8 mouse cellular contexts compared by ENCODE assay signal in genomic region chr8:80878146-80878545, GRCm38 (mm10). TPM values are rescaled to one million over a fixed set of nuclear protein-coding genes. Genes with fewer than 3 reads are reported as not detected.
DNase-seq lines count a peak whose midpoint lies in the region; ATAC-seq and TF ChIP-seq lines count a peak whose summit lies in the region.

No protein-coding gene starts in this region.

- WGBS in lung, postnatal 0 days = 25% methylated on average over 9 of the region's 9 CpGs
- 59% methylated on average over 9 of the region's 9 CpGs for WGBS in liver, embryonic 12.5 days (ENCODE audit: insufficient replicate concordance)
- 38% methylated on average over 9 of the region's 9 CpGs for WGBS in stomach, postnatal 0 days

- peak overlapping the region; percentile 91 for H3K4me3 ChIP-seq in lung, postnatal 0 days (ENCODE audit: low read depth, low read length)
- peak overlapping the region; percentile 74 for H3K4me3 ChIP-seq in liver, embryonic 12.5 days
- H3K4me3 ChIP-seq in stomach, postnatal 0 days (ENCODE audit: low read depth, low read length) = peak overlapping the region; percentile 85

- ATAC-seq in lung, postnatal 0 days = no peak
- ATAC-seq in liver, embryonic 12.5 days = no peak
- ATAC-seq in stomach, postnatal 0 days (ENCODE audit: low FRiP score, low TSS enrichment) = no peak

- peaks cover 5% of the 10 kb centered on the region for H3K4me1 ChIP-seq in lung, postnatal 0 days (ENCODE audit: insufficient read depth, low read depth, low read length)
- peaks cover 51% of the 10 kb centered on the region for H3K4me1 ChIP-seq in liver, embryonic 12.5 days
- peaks cover 3% of the 10 kb centered on the region; the same call in 1 of the 2 replicates for H3K4me1 ChIP-seq in stomach, postnatal 0 days (replicated peaks; ENCODE audit: control insufficient read depth, insufficient read depth)

- DNase-seq in cerebellum, postnatal 14 days = peak; percentile 31 to 56
- no peak for DNase-seq in cerebellum, postnatal 36 days
- no peak for DNase-seq in lung, postnatal 0 days (ENCODE audit: low spot score)
- DNase-seq in lung, postnatal 36 days = no peak
- no peak for DNase-seq in stomach, postnatal 0 days (ENCODE audit: low spot score)
- DNase-seq in frontal cortex, postnatal 14 days (ENCODE audit: low spot score in 2 of 2) = no peak
- no peak for DNase-seq in gastrocnemius, adult 8-10 months (ENCODE audit: low spot score in 2 of 2)

- H3K9me3 ChIP-seq in lung, postnatal 0 days (ENCODE audit: low read length) = no peaks in the 10 kb centered on the region
- H3K9me3 ChIP-seq in liver, embryonic 12.5 days (replicated peaks) = no peaks in the 10 kb centered on the region
- H3K9me3 ChIP-seq in stomach, postnatal 0 days (ENCODE audit: control insufficient read depth, low read length) = no peaks in the 10 kb centered on the region

- no peak for TF ChIP-seq EP300 in lung, postnatal 0 days (IDR thresholded peaks at IDR 0.05)
- no peak for TF ChIP-seq EP300 in stomach, postnatal 0 days (optimal IDR thresholded peaks at IDR 0.05)

- H3K4me2 ChIP-seq in lung, postnatal 0 days (replicated peaks; ENCODE audit: low read depth, low read length) = peak overlapping the region; percentile 69
- peak overlapping the region; percentile 92 for H3K4me2 ChIP-seq in liver, embryonic 12.5 days
- peak overlapping the region; percentile 77 for H3K4me2 ChIP-seq in stomach, postnatal 0 days (replicated peaks; ENCODE audit: low read depth)

- no peaks in the 10 kb centered on the region for H3K36me3 ChIP-seq in lung, postnatal 0 days (ENCODE audit: insufficient read depth, low read length)
- no peaks in the 10 kb centered on the region for H3K36me3 ChIP-seq in liver, embryonic 12.5 days
- no peaks in the 10 kb centered on the region for H3K36me3 ChIP-seq in stomach, postnatal 0 days (ENCODE audit: control insufficient read depth, insufficient read depth, low read length)

- no peak overlapping the region for H3K27ac ChIP-seq in lung, postnatal 0 days (ENCODE audit: low read length)
- H3K27ac ChIP-seq in liver, embryonic 12.5 days = no peak overlapping the region
- H3K27ac ChIP-seq in stomach, postnatal 0 days (replicated peaks) = no peak overlapping the region

- H3K27me3 ChIP-seq in lung, postnatal 0 days (replicated peaks; ENCODE audit: insufficient read depth, low read length) = no peaks in the 10 kb centered on the region
- peaks cover 44% of the 10 kb centered on the region for H3K27me3 ChIP-seq in liver, embryonic 12.5 days (replicated peaks)
- no peaks in the 10 kb centered on the region for H3K27me3 ChIP-seq in stomach, postnatal 0 days (ENCODE audit: control insufficient read depth, insufficient read depth, low read length)

- H3K9ac ChIP-seq in lung, postnatal 0 days (replicated peaks; ENCODE audit: low read depth) = peak overlapping the region; percentile 82; the same call in 1 of the 2 replicates
- no peak overlapping the region for H3K9ac ChIP-seq in liver, embryonic 12.5 days
- H3K9ac ChIP-seq in stomach, postnatal 0 days (ENCODE audit: low read length) = peak overlapping the region; percentile 92

- TF ChIP-seq CTCF in lung, postnatal 0 days (IDR thresholded peaks at IDR 0.05) = no peak
- no peak for TF ChIP-seq CTCF in stomach, postnatal 0 days (IDR thresholded peaks at IDR 0.05; ENCODE audit: low read depth)

RNA-seq across cellular contexts. Expression of gene Gab1, which starts 2.2 kb away (rescaled TPM):
- polyA plus RNA-seq in lung, postnatal 0 days (2015; fragmentation: Nextera tagmentation; extraction: Ambion mirVana) = 16.9 and 18.9 TPM in 2 replicates
- 13.1 and 14.6 TPM in 2 replicates for polyA plus RNA-seq in liver, embryonic 12.5 days (2016; fragmentation: Nextera tagmentation; extraction: Ambion mirVana)
- polyA plus RNA-seq in stomach, postnatal 0 days (2015; fragmentation: Nextera tagmentation; extraction: Ambion mirVana) = 7.3 and 8.3 TPM in 2 replicates
- 10 to 100 TPM in 3 of 4 experiments, 1 to 10 TPM in 1; 9.0 to 12.8 (median 11.5) TPM for total RNA-seq in gastrocnemius, adult 8-10 months (2022)

Comparison
In these comparisons a context has a peak if more than half of its experiments do, and no peak if none do; other contexts are left out.
1. DNase-seq: peak in cerebellum, postnatal 14 days (2 of 2); none in cerebellum, postnatal 36 days (0 of 2), lung, postnatal 0 days (single experiment), lung, postnatal 36 days (single experiment), stomach, postnatal 0 days (single experiment), frontal cortex, postnatal 14 days (0 of 2) and gastrocnemius, adult 8-10 months (0 of 2).
2. Peak in every context shown above with its lines, with median percentiles within 50 percentile points of each other: H3K4me2 ChIP-seq and H3K4me3 ChIP-seq.